Mouse (Mus musculus): Measurements from ENCODE around the gene Grid1. TPM values are rescaled to one million over a fixed set of nuclear protein-coding genes. Genes with fewer than 3 reads are reported as not detected.

Gene Grid1
- polyA plus RNA-seq, 2 experiments = 0.04 TPM; not detected in 1

GRCm38 (mm10) chr14:34829831-34830230 is 9.9 kb downstream of the Grid1 start:
- TF ChIP-seq EP300 (IDR thresholded peaks at IDR 0.05; ENCODE audit: low read depth) (no peak), CTCF (IDR thresholded peaks at IDR 0.05; ENCODE audit: low read depth) (no peak)
- Histone ChIP-seq H3K4me1 (replicated peaks; ENCODE audit: control insufficient read depth in 2 of 2, insufficient read depth in 2 of 2, low read length in 1 of 2) (no peaks in the 10 kb centered on the region), H3K27me3 (ENCODE audit: control insufficient read depth, insufficient read depth, low read length) (no peaks in the 10 kb centered on the region), H3K9me3 (ENCODE audit: control insufficient read depth, low read length) (no peaks in the 10 kb centered on the region), H3K4me2 (ENCODE audit: low read depth) (no peak overlapping the region), H3K36me3 (replicated peaks; ENCODE audit: control insufficient read depth, insufficient read depth, low read depth) (no peaks in the 10 kb centered on the region), H3K9ac (replicated peaks) (no peak overlapping the region), H3K27ac (no peak overlapping the region), H3K4me3 (ENCODE audit: insufficient read depth in 1 of 2, low read depth in 2 of 2, low read length in 2 of 2) (no peak overlapping the region)
- no peak for ATAC-seq (ENCODE audit: insufficient read depth)
- DNase-seq (ENCODE audit: low read depth in 3 of 3, low spot score in 3 of 3) = no peak
- WGBS (ENCODE audit: insufficient replicate concordance) = 40% methylated on average over 6 of the region's 6 CpGs

GRCm38 (mm10) chr14:34837145-34837544 is 17.2 kb downstream of the Grid1 start:
- Histone ChIP-seq H3K9ac (replicated peaks) (no peak overlapping the region), H3K4me1 (replicated peaks; ENCODE audit: control insufficient read depth in 2 of 2, insufficient read depth in 2 of 2, low read length in 1 of 2) (no peaks in the 10 kb centered on the region), H3K4me2 (ENCODE audit: low read depth) (no peak overlapping the region), H3K27me3 (ENCODE audit: control insufficient read depth, insufficient read depth, low read length) (no peaks in the 10 kb centered on the region), H3K27ac (no peak overlapping the region), H3K36me3 (replicated peaks; ENCODE audit: control insufficient read depth, insufficient read depth, low read depth) (no peaks in the 10 kb centered on the region), H3K9me3 (ENCODE audit: control insufficient read depth, low read length) (no peaks in the 10 kb centered on the region), H3K4me3 (ENCODE audit: insufficient read depth in 1 of 2, low read depth in 2 of 2, low read length in 2 of 2) (no peak overlapping the region)
- TF ChIP-seq EP300 (IDR thresholded peaks at IDR 0.05; ENCODE audit: low read depth) (no peak), CTCF (IDR thresholded peaks at IDR 0.05; ENCODE audit: low read depth) (no peak)
- DNase-seq (ENCODE audit: low read depth in 3 of 3, low spot score in 3 of 3) (no peak), ATAC-seq (ENCODE audit: insufficient read depth) (no peak)
- 44% methylated on average over 3 of the region's 3 CpGs for WGBS (ENCODE audit: insufficient replicate concordance)

- Histone ChIP-seq H3K9ac (replicated peaks) (no peak overlapping the region), H3K4me2 (ENCODE audit: low read depth) (no peak overlapping the region), H3K9me3 (ENCODE audit: control insufficient read depth, low read length) (no peaks in the 10 kb centered on the region), H3K27ac (no peak overlapping the region), H3K4me3 (ENCODE audit: insufficient read depth in 1 of 2, low read depth in 2 of 2, low read length in 2 of 2) (no peak overlapping the region), H3K27me3 (ENCODE audit: control insufficient read depth, insufficient read depth, low read length) (no peaks in the 10 kb centered on the region), H3K36me3 (replicated peaks; ENCODE audit: control insufficient read depth, insufficient read depth, low read depth) (no peaks in the 10 kb centered on the region), H3K4me1 (replicated peaks; ENCODE audit: control insufficient read depth in 2 of 2, insufficient read depth in 2 of 2, low read length in 1 of 2) (no peaks in the 10 kb centered on the region)
- DNase-seq (ENCODE audit: low read depth in 3 of 3, low spot score in 3 of 3) (no peak), ATAC-seq (ENCODE audit: insufficient read depth) (no peak)
- 39% methylated on average over 6 of the region's 6 CpGs for WGBS (ENCODE audit: insufficient replicate concordance)
- no peak for TF ChIP-seq CTCF (IDR thresholded peaks at IDR 0.05; ENCODE audit: low read depth)
- TF ChIP-seq EP300 (IDR thresholded peaks at IDR 0.05; ENCODE audit: low read depth) = no peak
Observed at GRCm38 (mm10) chr14:34838999-34839398, 19.1 kb downstream of the Grid1 start.

- no peak for ATAC-seq (ENCODE audit: insufficient read depth)
- WGBS (ENCODE audit: insufficient replicate concordance) = 59% methylated on average over 4 of the region's 4 CpGs
- Histone ChIP-seq H3K4me1 (replicated peaks; ENCODE audit: control insufficient read depth in 2 of 2, insufficient read depth in 2 of 2, low read length in 1 of 2) (no peaks in the 10 kb centered on the region), H3K36me3 (replicated peaks; ENCODE audit: control insufficient read depth, insufficient read depth, low read depth) (no peaks in the 10 kb centered on the region), H3K27me3 (ENCODE audit: control insufficient read depth, insufficient read depth, low read length) (no peaks in the 10 kb centered on the region), H3K9me3 (ENCODE audit: control insufficient read depth, low read length) (no peaks in the 10 kb centered on the region), H3K4me2 (ENCODE audit: low read depth) (no peak overlapping the region), H3K4me3 (ENCODE audit: insufficient read depth in 1 of 2, low read depth in 2 of 2, low read length in 2 of 2) (no peak overlapping the region), H3K27ac (no peak overlapping the region), H3K9ac (replicated peaks) (no peak overlapping the region)
- TF ChIP-seq CTCF (IDR thresholded peaks at IDR 0.05; ENCODE audit: low read depth) (no peak), EP300 (IDR thresholded peaks at IDR 0.05; ENCODE audit: low read depth) (no peak)
- no peak for DNase-seq (ENCODE audit: low read depth in 3 of 3, low spot score in 3 of 3)
Observed at GRCm38 (mm10) chr14:34839898-34840297, 20.0 kb downstream of the Grid1 start.

GRCm38 (mm10) chr14:34843579-34843978 is 23.7 kb downstream of the Grid1 start:
- 40% methylated on average over 5 of the region's 5 CpGs for WGBS (ENCODE audit: insufficient replicate concordance)
- Histone ChIP-seq H3K9ac (replicated peaks) (no peak overlapping the region), H3K9me3 (ENCODE audit: control insufficient read depth, low read length) (no peaks in the 10 kb centered on the region), H3K27me3 (ENCODE audit: control insufficient read depth, insufficient read depth, low read length) (no peaks in the 10 kb centered on the region), H3K4me2 (ENCODE audit: low read depth) (no peak overlapping the region), H3K4me1 (replicated peaks; ENCODE audit: control insufficient read depth in 2 of 2, insufficient read depth in 2 of 2, low read length in 1 of 2) (no peaks in the 10 kb centered on the region), H3K27ac (no peak overlapping the region), H3K36me3 (replicated peaks; ENCODE audit: control insufficient read depth, insufficient read depth, low read depth) (no peaks in the 10 kb centered on the region), H3K4me3 (ENCODE audit: insufficient read depth in 1 of 2, low read depth in 2 of 2, low read length in 2 of 2) (no peak overlapping the region)
- DNase-seq (ENCODE audit: low read depth in 3 of 3, low spot score in 3 of 3) (no peak), ATAC-seq (ENCODE audit: insufficient read depth) (no peak)
- no peak for TF ChIP-seq CTCF (IDR thresholded peaks at IDR 0.05; ENCODE audit: low read depth)
- TF ChIP-seq EP300 (IDR thresholded peaks at IDR 0.05; ENCODE audit: low read depth) = no peak
